24 mouse cellular contexts compared by ENCODE assay signal in the genomic region with DNA sequence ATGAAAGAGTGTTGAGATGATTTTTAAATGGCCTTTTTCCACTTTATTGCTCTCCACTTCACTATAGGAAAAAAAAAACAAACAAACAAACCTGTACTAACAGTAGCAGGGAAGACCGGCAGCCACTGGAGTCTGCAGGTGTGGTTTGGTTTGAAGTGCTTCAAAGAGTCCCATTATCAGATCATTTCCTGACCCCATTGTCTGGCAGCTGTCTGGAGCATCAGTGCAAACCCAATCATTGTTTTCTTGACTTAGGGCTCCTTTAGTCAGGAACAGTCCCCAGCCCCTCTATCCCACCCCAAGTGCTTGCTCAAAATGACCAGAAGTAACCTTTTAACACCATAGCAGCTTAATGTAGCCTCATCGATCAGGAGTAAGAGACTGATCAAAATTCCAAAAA.
"Had no signal": no experiment of that assay in that cellular context is flagged by ENCODE, and none has a peak within 500 bp of the region (broad histone marks: within the 10 kb centered on the region; RNA-seq: fewer than 3 reads in every experiment).

No protein-coding gene starts in this region.

- DNase-seq: gastrocnemius, postnatal 14 days; gastrocnemius, postnatal 36 days; heart, adult 18-20 months; heart, postnatal 10 days; heart, postnatal 36 days; kidney, adult 11 months; kidney, adult 2 months; kidney, adult 9 months; kidney, postnatal 10 days; kidney, postnatal 25 days; kidney, postnatal 4 days; layer of hippocampus, adult 9-11 months; layer of hippocampus, postnatal 36 days; left cerebral cortex, postnatal 4 days had no signal

- H3K27ac ChIP-seq: heart, embryonic 10.5 days; hindbrain, embryonic 13.5 days; hindbrain, embryonic 15.5 days; hindbrain, postnatal 0 days; layer of hippocampus, adult 2 months; limb, embryonic 13.5 days; limb, embryonic 15.5 days; liver, embryonic 12.5 days; liver, embryonic 14.5 days had no signal

- H3K36me3 ChIP-seq: heart, embryonic 10.5 days; heart, embryonic 12.5 days; hindbrain, embryonic 13.5 days; hindbrain, embryonic 15.5 days; limb, embryonic 13.5 days; limb, embryonic 15.5 days; liver, embryonic 12.5 days had no signal

- H3K4me3 ChIP-seq: heart, embryonic 10.5 days; heart, embryonic 12.5 days; hindbrain, embryonic 13.5 days; hindbrain, embryonic 15.5 days; layer of hippocampus, adult 2 months; limb, embryonic 13.5 days; limb, embryonic 15.5 days; liver, embryonic 12.5 days had no signal

- H3K4me1 ChIP-seq: heart, embryonic 10.5 days; heart, embryonic 12.5 days; hindbrain, embryonic 13.5 days; hindbrain, embryonic 15.5 days; liver, embryonic 12.5 days had no signal

- H3K9me3 ChIP-seq: heart, embryonic 10.5 days; heart, embryonic 12.5 days; hindbrain, embryonic 13.5 days; hindbrain, embryonic 15.5 days; limb, embryonic 13.5 days; limb, embryonic 15.5 days; liver, embryonic 12.5 days had no signal

- H3K27me3 ChIP-seq: heart, embryonic 12.5 days; hindbrain, embryonic 13.5 days; hindbrain, embryonic 15.5 days; limb, embryonic 15.5 days; liver, embryonic 12.5 days had no signal

- H3K9ac ChIP-seq: heart, embryonic 12.5 days; hindbrain, embryonic 13.5 days; hindbrain, embryonic 15.5 days; limb, embryonic 13.5 days; limb, embryonic 15.5 days; liver, embryonic 12.5 days; liver, embryonic 14.5 days had no signal
